Mouse (Mus musculus): ENCODE results near the gene Tor1aip2. TPM values are rescaled to one million over a fixed set of nuclear protein-coding genes. Genes with fewer than 3 reads are reported as not detected.
A peak's percentile ranks its signal among the peaks of the same experiment; 100 is the strongest.
"Not testable (repeated sequence)": the region's sequence is repeated elsewhere in the genome, so short reads cannot be mapped to it uniquely, and the experiment has no call there.

Tor1aip2 gene
- total RNA-seq, 1 experiment from 2014 or later = 59.8 TPM

DNA sequence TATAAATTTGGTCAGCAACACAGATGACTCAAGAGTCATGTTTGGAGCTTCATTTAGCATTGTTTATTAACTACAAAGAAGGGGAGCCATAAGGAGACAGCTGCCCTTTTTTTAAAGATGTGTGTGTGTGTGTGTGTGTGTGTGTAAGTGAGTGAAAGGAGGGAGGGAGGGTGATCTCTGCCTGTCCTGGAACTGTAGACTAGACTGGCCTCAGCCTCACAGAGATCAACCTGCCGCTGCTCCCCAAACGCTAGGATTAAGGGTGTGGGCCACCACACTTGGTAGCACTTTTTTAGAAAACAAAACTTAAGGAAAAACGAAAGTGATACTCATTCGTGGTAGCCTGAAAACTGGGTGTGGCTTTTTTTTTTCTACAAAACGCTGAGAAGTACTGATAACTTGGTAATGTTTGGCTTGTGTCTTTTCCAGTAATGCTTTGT lies 2.0 kb downstream of the Tor1aip2 start:
- ATAC-seq (ENCODE audit: extremely low read depth, insufficient number of reproducible peaks, low FRiP score, poor library complexity, severe bottlenecking) = no peak

DNA sequence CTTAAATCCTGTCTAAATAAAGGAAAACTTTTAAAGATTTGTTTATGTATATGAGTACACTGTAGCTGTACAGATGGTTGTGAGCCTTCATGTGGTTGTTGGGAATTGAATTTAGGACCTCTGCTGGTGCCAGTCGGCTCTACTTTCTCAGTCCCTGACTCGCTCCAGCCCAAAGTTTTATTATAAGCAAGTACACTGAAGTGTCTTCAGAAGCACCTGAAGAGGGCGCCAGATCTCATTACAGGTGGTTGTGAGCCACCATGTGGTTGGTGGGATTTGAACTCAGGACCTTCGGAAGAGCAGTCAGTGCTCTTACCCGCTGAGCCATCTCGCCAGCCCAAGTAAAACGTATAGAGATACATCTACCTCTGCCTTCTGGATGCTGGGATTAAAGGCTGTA lies 4.8 kb downstream of the Tor1aip2 start:
- not testable (repeated sequence) for ATAC-seq (ENCODE audit: extremely low read depth, insufficient number of reproducible peaks, low FRiP score, poor library complexity, severe bottlenecking)

DNA sequence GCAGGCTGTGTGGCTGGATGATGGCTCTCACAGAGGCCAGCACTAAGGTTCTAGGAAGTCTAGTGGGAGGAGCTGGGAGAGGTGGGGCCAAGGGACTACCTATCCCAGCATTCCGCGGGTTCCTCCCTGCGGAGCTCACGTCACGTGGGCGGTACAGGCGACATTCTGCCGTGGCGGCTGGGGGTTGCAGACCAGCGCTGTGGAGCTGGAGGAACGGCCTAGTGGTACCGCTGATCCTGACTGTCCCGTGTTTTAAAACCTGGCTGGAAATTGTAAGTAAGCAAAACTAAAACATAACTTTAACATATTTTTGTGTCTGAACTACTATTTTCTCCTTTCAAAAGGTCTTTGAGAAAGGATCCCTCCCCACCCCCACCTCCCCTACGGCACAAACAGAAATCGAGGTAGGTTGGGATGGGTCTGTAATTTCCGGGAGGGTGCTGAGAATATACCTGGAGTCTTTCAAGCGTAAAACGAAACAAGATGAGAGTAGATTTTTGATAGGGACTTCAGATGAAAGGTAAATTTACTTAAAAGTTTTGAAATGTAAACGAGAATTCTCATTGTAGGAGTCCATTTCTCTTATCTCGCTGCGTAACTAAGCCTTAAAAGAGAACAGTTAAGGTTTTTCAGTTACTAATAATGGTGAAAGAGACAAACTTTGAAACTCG lies 5.7 kb downstream of the Tor1aip2 start:
- ATAC-seq (ENCODE audit: extremely low read depth, insufficient number of reproducible peaks, low FRiP score, poor library complexity, severe bottlenecking) = peak; percentile 55

DNA sequence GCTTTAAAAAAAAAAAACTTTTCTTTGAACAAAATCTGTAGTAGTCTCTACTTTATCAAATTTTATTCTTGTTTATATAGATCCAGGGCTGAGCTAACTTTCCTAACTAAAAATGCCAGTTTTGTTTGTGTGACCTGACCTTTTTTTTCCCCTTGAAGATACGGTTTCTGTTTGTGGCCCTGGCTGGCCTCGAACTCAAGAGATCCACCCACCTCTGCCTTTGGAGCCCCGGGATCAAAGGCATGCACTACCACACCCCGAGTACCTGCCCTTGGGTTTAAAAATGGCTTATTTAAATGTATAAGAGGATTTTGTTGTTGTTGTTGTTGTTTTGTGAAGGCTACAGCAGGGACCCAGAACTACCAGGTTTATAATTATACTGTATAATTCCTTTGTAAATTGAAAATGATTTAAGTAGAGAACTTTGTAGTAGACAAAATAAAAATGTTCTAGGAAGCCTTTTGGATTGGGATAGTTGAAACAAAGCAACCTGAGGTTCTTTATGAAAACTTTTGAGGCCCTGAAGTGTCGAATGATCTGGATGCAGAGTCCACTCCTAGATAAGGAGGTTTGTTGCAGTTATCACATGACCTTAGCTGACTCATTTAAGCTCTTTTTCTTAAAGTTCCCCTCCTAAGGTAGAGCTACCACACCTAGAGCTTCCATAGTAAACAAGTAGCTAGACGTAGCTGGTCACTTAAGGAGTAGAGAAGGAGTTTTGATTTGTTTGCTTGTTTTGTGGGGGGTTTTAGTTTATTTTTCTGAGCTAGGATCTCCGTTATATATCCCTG lies 6.4 kb downstream of the Tor1aip2 start:
- no peak for ATAC-seq (ENCODE audit: extremely low read depth, insufficient number of reproducible peaks, low FRiP score, poor library complexity, severe bottlenecking)

DNA sequence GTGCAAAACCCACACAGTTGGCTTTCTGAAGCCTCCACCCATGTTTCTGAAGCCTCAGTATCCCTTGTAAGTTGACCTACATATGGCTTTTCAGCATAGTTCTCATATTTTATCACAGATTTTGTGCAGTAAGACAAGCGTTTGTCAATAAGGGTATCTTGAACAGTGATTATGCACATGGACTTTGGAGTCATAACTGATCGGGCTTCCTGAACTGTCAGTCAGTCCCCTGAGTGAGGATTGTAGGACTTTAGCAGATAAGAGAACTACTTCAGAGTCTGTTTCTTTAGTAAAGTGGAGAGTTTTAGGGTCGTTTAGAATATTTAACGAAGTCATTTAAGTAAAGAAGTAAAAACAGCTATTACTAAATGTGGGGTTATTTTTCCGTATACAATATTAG lies 7.3 kb downstream of the Tor1aip2 start:
- ATAC-seq (ENCODE audit: extremely low read depth, insufficient number of reproducible peaks, low FRiP score, poor library complexity, severe bottlenecking) = no peak

DNA sequence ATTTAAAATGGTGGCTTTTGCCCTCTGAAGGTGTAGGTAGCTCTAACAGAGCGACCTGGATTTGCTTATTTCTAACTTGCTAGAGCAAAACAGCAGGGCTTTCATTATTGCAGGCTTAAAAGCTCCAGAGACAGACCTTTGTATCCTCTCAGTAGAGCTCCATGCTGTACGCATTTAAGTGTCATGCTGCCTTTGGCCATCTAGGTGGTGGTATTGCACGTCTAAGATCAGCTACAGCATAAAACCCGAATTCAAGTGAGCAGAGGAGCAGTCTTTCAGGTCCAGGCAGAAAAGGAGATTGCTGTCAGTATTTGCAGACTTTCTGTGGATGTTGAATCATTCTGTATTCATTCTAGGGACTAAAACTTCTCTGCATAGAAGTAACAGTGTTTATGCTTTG lies 7.8 kb downstream of the Tor1aip2 start:
- peak; percentile 82 for ATAC-seq (ENCODE audit: extremely low read depth, insufficient number of reproducible peaks, low FRiP score, poor library complexity, severe bottlenecking)

DNA sequence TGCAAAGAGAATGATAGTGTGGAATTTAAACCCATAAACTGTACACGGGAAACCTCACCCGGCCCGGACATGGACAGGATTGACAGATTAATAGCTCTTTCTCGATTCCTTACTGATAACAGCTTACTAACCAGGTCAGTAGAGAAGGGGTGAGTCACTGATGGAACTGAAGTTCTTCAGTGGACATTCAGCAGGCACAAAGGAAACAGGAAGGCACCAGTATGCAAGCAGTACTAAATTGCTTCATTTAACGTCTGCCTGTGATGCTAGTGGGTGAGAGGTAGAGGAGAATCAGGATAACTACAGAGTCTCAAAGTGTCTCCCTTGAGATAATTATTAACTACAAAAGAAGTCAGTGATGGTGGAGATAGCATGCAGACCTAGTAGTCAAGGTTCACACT lies 9.0 kb downstream of the Tor1aip2 start:
- no peak for ATAC-seq (ENCODE audit: extremely low read depth, insufficient number of reproducible peaks, low FRiP score, poor library complexity, severe bottlenecking)

DNA sequence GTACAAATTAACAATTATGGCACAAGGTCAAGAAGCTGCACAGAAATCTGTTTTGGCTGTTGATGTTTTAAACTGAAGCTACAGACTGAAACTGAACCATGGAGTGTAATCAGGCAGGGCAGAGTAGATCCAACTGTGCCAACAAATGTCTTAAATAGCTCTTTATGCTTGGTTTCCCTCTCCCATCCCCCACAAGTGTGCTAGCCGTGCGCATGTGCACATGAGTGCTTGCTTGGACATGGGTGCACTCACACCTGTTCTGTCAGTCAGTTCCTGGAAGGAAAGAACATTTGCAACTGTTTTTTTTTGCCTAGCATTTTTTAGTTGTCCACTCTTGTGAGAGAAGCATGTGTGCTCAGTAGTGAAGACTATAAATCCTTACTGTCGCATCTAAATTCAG lies 11.5 kb downstream of the Tor1aip2 start:
- ATAC-seq (ENCODE audit: extremely low read depth, insufficient number of reproducible peaks, low FRiP score, poor library complexity, severe bottlenecking) = no peak

DNA sequence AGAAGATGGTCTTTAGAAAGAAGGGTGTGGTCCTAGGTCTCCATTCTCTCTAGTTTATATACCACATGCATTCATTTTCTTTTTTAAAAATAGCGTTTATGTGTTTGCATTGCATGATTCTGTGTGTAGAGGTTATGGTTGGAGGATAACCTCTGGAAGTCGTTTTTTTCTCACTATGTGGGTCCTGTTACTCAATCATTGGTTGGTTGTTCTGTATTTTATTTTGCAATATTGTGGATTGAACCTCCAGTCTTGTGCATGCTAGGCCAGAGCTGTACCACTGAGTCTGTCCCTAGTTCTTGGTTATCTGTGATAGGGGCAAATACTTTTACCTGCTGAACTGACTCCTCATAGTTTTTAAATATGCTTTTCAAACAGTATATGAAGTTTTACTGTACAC lies 23.0 kb downstream of the Tor1aip2 start:
- no peak for ATAC-seq (ENCODE audit: extremely low read depth, insufficient number of reproducible peaks, low FRiP score, poor library complexity, severe bottlenecking)

DNA sequence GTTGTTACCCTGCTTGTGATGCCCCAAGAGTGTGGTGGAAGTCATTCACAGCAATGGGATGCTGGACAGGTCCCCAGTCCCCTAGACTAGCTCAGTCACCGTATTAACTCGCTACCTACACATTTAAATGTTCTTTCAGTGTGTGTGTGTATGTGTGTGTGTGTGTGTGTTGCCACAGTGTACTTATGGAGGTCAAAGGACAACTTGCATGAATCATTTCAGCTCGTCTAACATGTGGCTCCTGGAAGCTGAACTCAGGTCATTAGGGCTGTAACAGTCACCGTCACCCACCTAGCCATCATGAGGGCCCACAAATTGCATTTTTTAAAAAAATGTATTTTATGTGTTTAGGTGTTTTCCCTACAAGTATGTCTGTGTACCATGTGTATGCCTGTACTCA lies 27.0 kb downstream of the Tor1aip2 start:
- no peak for ATAC-seq (ENCODE audit: extremely low read depth, insufficient number of reproducible peaks, low FRiP score, poor library complexity, severe bottlenecking)

DNA sequence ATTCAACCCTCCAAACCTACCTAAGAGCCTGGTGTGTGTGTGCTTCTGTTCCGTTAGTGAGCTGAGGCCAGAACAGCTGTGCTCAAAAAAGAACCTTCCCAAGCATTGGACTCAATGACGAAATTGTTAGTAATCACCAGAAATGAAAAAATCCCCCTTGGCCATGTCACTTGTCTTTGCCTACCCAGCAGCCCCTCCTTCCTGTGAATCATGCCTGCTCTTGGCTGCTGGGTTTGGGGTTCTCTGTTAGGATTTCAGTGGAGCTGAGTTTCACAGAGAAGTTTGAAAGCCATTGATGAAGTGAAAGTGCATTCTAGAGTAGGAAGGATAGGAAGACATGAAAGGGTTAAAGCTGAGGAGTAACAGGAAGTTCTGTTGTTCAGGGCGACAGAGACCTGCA lies 30.9 kb downstream of the Tor1aip2 start:
- no peak for ATAC-seq (ENCODE audit: extremely low read depth, insufficient number of reproducible peaks, low FRiP score, poor library complexity, severe bottlenecking)

DNA sequence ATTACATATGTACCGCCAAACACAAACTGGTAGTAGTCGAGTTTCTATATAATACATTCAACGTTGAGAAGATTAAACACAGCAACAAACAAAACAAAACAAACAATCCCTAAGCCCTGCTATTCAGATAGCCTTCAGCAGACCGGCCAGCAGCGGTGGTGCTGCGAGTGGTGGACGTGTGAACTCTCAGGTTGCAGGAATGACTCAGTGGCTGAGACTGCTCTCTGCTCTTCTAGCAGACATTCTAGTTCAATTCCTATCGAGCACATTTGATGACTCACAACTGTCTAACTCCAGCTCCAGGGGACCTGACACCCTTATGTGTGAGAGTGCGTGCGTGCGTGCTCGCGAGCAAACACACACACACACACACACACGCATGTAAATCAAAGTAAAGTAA lies 34.9 kb downstream of the Tor1aip2 start:
- no peak for ATAC-seq (ENCODE audit: extremely low read depth, insufficient number of reproducible peaks, low FRiP score, poor library complexity, severe bottlenecking)

DNA sequence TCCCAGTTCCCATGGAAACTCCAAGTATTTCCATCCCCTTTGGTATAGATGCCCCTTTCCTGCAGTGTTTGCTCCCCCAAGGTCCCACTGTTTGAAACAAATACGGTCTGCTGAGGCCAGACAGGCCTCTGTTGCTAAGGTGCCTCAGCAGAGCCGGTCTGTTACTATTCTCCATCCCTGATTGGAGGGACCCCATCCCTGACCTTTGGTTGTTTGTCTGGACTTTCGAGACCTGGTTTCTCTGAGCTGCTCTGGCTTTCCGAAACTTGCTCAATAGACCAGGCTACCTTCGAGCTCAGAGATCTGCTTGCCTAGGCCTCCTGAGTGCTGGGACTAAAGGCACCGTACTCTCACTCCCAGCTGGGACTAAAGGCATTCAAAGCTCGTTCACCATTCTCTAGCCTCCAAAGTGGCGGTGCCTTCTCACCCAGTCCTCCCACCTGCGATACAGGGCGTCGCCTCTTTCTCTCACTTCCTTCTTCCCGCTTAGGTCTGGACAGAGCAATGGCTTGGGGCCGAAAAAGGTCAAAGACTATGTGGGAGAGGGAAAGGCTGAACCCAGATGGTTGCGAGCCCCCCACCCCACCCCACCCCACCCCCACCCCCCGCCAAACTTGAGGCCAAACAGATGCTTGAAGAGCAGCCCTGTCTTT lies 38.1 kb downstream of the Tor1aip2 start:
- ATAC-seq (ENCODE audit: extremely low read depth, insufficient number of reproducible peaks, low FRiP score, poor library complexity, severe bottlenecking) = 0 out of 2 replicates have a peak, but pooled peaks have one; percentile 6

DNA sequence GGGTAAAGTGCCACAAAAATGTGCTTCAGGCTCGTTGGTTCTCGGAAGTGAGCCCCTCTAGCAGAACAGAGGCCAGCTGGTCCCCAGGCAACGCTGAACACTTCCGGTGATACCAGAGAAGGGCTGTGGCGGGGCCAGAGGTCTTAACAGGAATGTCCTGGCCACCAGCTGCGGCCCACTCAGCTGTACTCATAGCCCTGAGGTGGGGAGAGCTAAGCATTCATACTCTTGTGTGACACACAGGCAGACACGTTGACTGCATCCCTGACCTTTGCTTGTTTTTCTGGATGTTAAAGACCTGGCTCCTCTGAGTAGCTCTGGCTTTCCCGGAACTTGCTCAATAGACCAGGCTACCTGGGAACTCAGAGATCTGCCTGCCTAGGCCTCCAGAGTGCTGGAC lies 39.4 kb downstream of the Tor1aip2 start:
- ATAC-seq (ENCODE audit: extremely low read depth, insufficient number of reproducible peaks, low FRiP score, poor library complexity, severe bottlenecking) = no peak

DNA sequence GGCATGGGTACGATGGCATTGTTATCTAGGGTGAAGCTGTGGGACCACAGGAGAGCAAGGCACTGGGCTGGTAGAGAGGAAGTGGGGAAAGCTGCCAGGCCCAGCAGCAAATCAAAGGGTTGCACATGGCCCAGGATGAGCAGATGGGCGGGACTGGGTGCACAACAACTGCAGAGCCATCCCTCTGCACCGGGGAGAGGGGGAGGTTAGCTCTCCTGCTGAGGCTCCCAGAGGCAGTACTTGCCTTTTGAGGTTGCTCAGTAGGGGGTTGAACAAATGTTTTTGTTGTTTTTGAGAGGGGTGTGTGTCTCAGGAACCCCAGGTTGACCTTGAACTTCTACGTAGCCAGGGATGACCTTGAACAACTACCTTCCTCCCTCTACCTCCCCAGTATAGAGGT lies 41.3 kb downstream of the Tor1aip2 start:
- no peak for ATAC-seq (ENCODE audit: extremely low read depth, insufficient number of reproducible peaks, low FRiP score, poor library complexity, severe bottlenecking)

DNA sequence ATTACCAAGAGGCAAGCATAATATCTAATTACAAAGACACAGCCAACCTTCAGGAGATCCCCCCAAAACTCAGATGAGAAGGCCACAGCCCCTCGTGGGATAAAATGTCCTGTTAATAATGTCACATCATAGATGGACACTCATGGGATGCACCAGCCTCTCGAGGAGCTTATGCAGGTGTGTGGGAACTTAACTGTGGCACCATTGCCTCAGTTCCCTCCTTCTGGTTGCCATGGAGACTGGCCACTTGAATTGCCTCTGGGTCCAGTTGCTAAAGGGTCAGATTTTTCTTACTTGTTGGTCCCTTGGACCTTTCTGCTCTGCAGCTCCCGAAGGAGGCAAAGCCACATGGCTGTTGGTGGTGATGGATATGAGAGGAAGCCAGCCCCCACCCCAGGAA lies 42.5 kb downstream of the Tor1aip2 start:
- ATAC-seq (ENCODE audit: extremely low read depth, insufficient number of reproducible peaks, low FRiP score, poor library complexity, severe bottlenecking) = no peak

DNA sequence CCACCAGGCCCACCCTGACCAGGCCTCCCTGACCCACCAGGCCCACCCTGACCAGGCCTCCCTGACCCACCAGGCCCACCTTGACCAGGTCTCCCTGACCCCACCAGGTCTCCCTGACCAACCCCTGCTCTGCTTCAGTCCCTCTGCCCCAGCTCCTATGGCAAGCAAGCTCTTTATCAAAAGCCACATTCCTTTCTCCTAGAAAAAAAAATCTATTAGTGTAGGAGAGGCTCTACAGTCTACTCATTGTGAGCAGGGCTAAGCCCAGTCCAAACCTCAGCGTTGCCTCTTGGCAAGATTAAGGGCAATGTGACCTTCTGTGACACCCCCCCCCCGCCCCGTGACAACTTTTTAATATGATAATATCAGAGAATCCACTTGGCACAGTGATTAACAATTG lies 49.4 kb downstream of the Tor1aip2 start:
- no peak for ATAC-seq (ENCODE audit: extremely low read depth, insufficient number of reproducible peaks, low FRiP score, poor library complexity, severe bottlenecking)

DNA sequence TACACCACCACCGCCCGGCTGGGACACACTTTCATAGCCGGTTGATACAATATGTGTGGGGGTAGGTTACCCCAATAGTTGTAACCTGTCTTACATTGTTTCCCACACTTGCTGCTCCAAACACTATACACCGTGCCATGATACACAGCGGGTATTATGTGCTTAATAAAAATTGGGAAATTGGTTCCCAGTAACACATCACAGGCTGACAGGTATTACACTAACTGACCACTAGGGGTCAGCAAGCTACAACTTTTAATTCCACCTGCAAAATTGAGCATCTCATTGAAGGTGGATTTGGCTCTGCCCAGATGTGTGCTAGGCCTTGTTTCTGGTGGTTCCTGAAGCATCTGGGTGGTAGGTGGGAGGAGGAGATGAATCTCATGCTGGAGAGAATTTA lies 50.6 kb downstream of the Tor1aip2 start:
- ATAC-seq (ENCODE audit: extremely low read depth, insufficient number of reproducible peaks, low FRiP score, poor library complexity, severe bottlenecking) = peak; percentile 55; the same call in 1 of the 2 replicates

DNA sequence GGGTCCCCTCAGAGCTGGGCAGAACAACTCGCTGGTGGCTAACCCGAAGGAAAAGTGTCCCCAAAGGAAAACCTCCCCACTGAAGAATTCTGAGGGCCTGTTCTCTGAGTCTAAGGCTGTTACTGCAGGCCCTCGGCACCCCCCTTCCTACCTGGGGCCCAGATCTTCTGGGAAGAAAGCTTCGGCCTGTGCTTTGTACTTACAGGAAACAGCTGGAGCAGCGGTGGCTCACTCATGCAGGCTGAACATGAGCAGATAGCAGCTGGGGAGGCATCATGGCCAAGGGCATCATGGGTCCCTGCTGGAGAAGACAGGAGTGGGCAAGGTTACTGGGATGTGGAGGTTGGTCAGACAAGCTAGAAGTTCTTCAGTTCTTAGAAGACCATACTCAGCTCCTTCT lies 52.4 kb downstream of the Tor1aip2 start:
- no peak; the same call in 1 of the 2 replicates for ATAC-seq (ENCODE audit: extremely low read depth, insufficient number of reproducible peaks, low FRiP score, poor library complexity, severe bottlenecking)

DNA sequence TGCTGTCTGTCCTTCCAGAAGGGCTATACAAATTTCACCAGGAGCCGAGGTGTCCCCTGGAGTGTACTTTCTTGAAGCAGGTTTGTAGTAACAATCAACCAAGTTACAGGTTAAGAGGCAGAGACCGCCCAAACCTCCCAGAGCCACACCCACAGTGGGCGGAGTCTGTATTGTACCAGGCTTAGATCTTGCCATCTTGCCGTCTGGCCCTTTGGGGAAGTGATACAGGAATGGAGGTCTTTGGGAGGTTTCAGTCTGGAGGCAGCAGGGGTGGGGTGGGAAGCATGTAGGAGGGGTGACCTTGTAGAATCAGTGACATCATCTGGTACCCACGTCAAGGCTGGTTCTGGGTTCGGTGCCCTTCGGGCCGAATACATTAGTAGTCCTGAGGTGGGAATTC lies 54.4 kb downstream of the Tor1aip2 start:
- ATAC-seq (ENCODE audit: extremely low read depth, insufficient number of reproducible peaks, low FRiP score, poor library complexity, severe bottlenecking) = no peak
